Mouse (Mus musculus) ES-E14 (cell line): Measurements from ENCODE around the gene Plekhg5. TPM values are rescaled to one million over a fixed set of nuclear protein-coding genes. Genes with fewer than 3 reads are reported as not detected.

Experiments used
- DNase-seq: peaks from one replicate; pipeline ENCODE4 v3.0.0-alpha.2; 2013; ENCODE audit warnings: low read depth, low spot score
- H3K27ac ChIP-seq: 2 replicates; pipeline ENCODE4 v1.5.1; 2012; ENCODE audit warnings: low read depth, mild to moderate bottlenecking, low read length, moderate library complexity, mixed read lengths; ENCODE audit not compliant: poor library complexity, insufficient read depth, severe bottlenecking
- H3K36me3 ChIP-seq: 2 replicates; pipeline ENCODE4 v1.6.1; 2012; ENCODE audit warnings: mild to moderate bottlenecking, low read length, moderate library complexity, mixed read lengths; ENCODE audit not compliant: control insufficient read depth, poor library complexity, insufficient read depth, severe bottlenecking
- H3K4me1 ChIP-seq, 2 experiments: fragments of 150-350 bp in 1 of 2; sonication (generic) in 1 of 2; 2 replicates each; pipeline ENCODE4 v1.6.1; 2012; ENCODE audit warnings: low read length in 2 of 2, mild to moderate bottlenecking in 1 of 2, mixed read lengths in 1 of 2; ENCODE audit not compliant: control insufficient read depth in 2 of 2, insufficient read depth in 2 of 2, poor library complexity in 1 of 2
- H3K4me3 ChIP-seq, 2 experiments: fragments of 150-350 bp in 1 of 2; sonication (generic) in 1 of 2; 2 replicates each; pipeline ENCODE4 v1.5.1; 2012; ENCODE audit warnings: low read length in 2 of 2, low read depth in 1 of 2, mild to moderate bottlenecking in 1 of 2, mixed read lengths in 1 of 2; ENCODE audit not compliant: insufficient read depth in 1 of 2, poor library complexity in 1 of 2, severe bottlenecking in 1 of 2
- H3K9ac ChIP-seq: 2 replicates; pipeline ENCODE4 v1.6.1; 2012; ENCODE audit warnings: low read depth, mild to moderate bottlenecking, low read length, mixed read lengths; ENCODE audit not compliant: poor library complexity, insufficient read depth, severe bottlenecking
- H3K9me3 ChIP-seq: fragments of 150-350 bp; sonication (generic); 2 replicates; pipeline ENCODE4 v1.6.1; 2012; ENCODE audit warnings: low read depth, mild to moderate bottlenecking, low read length; ENCODE audit not compliant: control insufficient read depth, insufficient read depth
- CHD2 ChIP-seq: IDR thresholded peaks from 2 replicates; pipeline ENCODE4 v1.6.1; 2014; ENCODE audit warnings: mild to moderate bottlenecking, low read depth, low read length, inconsistent platforms
- HCFC1 ChIP-seq: IDR thresholded peaks from 2 replicates; pipeline ENCODE4 v1.6.1; 2012; ENCODE audit warnings: low read length, inconsistent platforms, borderline replicate concordance; ENCODE audit not compliant: insufficient read depth
- MAFK ChIP-seq: IDR thresholded peaks from 2 replicates; pipeline ENCODE4 v1.6.1; 2014; ENCODE audit warnings: mild to moderate bottlenecking, low read depth, low read length, inconsistent platforms; ENCODE audit not compliant: insufficient read depth
- ZC3H11A ChIP-seq: IDR thresholded peaks from 2 replicates; pipeline ENCODE4 v1.6.1; 2012; ENCODE audit warnings: low read depth, mild to moderate bottlenecking, inconsistent platforms, low read length, borderline replicate concordance
- ZNF384 ChIP-seq: IDR thresholded peaks from 2 replicates; pipeline ENCODE4 v1.6.1; 2012; ENCODE audit warnings: low read depth, low read length, inconsistent platforms
- in situ Hi-C, 2 experiments: fragments of 600-800 bp; cut with MboI; formaldehyde crosslinking; loops; one replicate each; pipeline ENCODE4 v1.15.1; 2025; ENCODE audit warnings: low sequenced_read_pairs in 2 of 2, inconsistent platforms in 1 of 2; ENCODE audit not compliant: unreplicated experiment in 2 of 2
- total RNA-seq: library from RNA; depleted of rRNA; stranded (reverse); fragments of 300-350 nt; gene quantifications from 2 replicates; pipeline ENCODE4 v1.2.3, GENCODE M21; 2012

Gene Plekhg5
- total RNA-seq, 1 experiment, result 37.3 TPM

DNA sequence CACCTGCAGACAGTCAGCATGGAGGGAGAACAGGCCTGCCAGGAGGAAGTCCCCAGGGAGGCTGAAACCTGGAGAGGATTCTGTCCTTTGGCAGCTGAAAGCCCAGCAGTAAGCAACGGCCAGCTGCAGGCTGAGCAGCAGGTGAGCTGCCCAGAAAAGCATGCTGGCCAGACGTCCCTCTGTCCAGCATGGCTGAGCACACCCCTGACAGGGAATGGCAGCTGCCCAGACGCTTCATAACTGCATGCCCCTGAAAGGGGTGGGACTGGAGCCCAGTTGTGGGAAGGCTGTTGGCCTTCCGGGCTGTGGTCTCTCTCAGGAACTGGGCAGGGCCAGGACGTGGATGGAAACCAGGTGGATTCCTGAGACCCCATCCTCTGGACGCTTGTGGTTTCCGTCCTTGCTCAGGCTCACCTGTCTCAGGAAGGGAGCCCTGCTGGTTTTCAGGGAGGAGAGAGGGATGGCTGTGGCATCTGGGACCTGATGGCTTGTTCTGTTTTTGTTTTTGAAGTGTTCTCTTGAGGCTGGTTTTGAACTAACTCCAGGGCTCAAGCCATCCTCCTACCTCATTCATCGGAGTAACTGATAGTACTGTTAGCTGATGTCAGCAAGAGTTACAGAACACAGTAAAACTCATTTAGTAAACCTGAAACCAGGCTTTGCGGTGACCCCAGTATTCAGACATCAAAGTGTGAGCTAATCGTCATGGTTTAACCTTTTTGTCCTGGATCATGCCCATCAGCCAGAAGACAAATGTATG lies 33.9 kb upstream of the Plekhg5 start, which contains the start of gene Tas1r1:
Gene Tas1r1, minus strand, starts transcription at position 344 of the 760 bp plus-strand sequence.
- Histone ChIP-seq H3K9ac (peak within 1 kb of the TSS; percentile 100), H3K27ac (peak within 1 kb of the TSS; percentile 84), H3K4me1 (peaks cover 3 to 32% of the 10 kb centered on the region in 2 experiments; a peak in 2 of 4 replicates), H3K36me3 (peaks cover 23% of the 10 kb centered on the region), H3K9me3 (no peaks in the 10 kb centered on the region), H3K4me3 (peak within 1 kb of the TSS; percentile 72 to 98)
- in situ Hi-C loops, result no loop called here
- TF ChIP-seq ZNF384, result no peak
- TF ChIP-seq ZC3H11A, result no peak
- no peak for TF ChIP-seq CHD2
- no peak for TF ChIP-seq HCFC1
- no peak for TF ChIP-seq MAFK
- no peak for DNase-seq

- Histone ChIP-seq H3K9ac (peak within 1 kb of the TSS; percentile 100), H3K4me1 (peaks cover 3 to 34% of the 10 kb centered on the region in 2 experiments; a peak in 2 of 4 replicates), H3K36me3 (peaks cover 29% of the 10 kb centered on the region), H3K27ac (peak within 1 kb of the TSS; percentile 84), H3K4me3 (peak within 1 kb of the TSS; percentile 72 to 98), H3K9me3 (no peaks in the 10 kb centered on the region)
- TF ChIP-seq HCFC1 (peak; percentile 68), CHD2 (peak; percentile 99), MAFK (no peak), ZNF384 (no peak), ZC3H11A (no peak)
- in situ Hi-C loops, result no loop called here
- DNase-seq, result peak; percentile 84
Measured at GRCm38 (mm10) chr4:152038985-152039830, 33.1 kb upstream of the Plekhg5 start, which contains the start of gene Nol9. Nol9 (plus strand) TSS chr4:152039321.

- peak overlapping the region; percentile 100 for H3K9ac ChIP-seq
- H3K27ac ChIP-seq, result peak overlapping the region; percentile 84; the same call in 1 of the 2 replicates
- H3K36me3 ChIP-seq, result peaks cover 36% of the 10 kb centered on the region
- H3K4me1 ChIP-seq, result peaks cover 3 to 36% of the 10 kb centered on the region in 2 experiments; a peak in 2 of 4 replicates
- no peaks in the 10 kb centered on the region for H3K9me3 ChIP-seq
- peak overlapping the region; percentile 72 to 98 for H3K4me3 ChIP-seq
- TF ChIP-seq CHD2 (no peak), HCFC1 (no peak), ZNF384 (no peak), MAFK (no peak), ZC3H11A (no peak)
- in situ Hi-C loops, result no loop called here
- no peak for DNase-seq
Measured at GRCm38 (mm10) chr4:152039831-152040310, 32.4 kb upstream of the Plekhg5 start.

DNA sequence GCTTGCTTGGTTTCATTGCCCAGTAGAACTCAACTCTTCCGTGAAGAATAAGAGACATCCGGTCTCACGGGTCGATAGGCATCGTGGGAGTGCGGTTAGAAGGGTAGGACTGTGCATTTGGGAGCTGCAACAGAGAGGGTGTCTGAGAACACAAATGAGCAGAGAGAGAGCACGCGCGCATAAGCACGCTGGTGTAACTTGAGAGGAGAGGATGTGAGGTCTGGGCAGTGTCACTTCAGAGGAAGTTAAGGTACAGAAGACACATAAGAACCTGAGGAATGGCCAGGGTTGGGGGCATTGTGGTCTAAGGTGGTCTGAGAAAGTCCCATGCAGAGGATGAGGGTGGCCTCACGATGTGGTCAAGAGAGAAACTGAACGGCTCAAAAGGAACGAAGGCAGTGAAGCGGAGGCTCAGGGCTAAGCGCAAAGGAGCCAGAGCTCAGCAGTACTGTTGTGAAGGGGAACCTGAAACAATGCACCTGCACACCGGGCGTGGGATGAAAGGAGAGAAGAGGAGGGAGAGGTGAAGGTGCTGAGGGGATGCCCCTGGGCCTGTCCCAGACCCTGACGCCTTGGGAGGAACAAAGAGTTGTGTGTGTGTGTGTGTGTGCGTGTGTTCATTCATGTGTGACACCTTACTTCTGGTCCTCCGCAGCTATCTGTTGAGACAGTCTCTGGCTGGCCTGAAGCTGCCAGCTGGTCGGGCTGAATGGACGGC lies 30.2 kb upstream of the Plekhg5 start:
- Histone ChIP-seq H3K4me3 (no peak overlapping the region), H3K9me3 (no peaks in the 10 kb centered on the region), H3K36me3 (peaks cover 53% of the 10 kb centered on the region), H3K4me1 (peaks cover 3 to 34% of the 10 kb centered on the region in 2 experiments; a peak in 2 of 4 replicates), H3K27ac (no peak overlapping the region), H3K9ac (no peak overlapping the region)
- in situ Hi-C loops, result no loop called here
- no peak for DNase-seq
- TF ChIP-seq HCFC1 (no peak), CHD2 (no peak), ZNF384 (no peak), MAFK (no peak), ZC3H11A (no peak)
